Mouse (Mus musculus): ENCODE results near the gene Cyct. TPM values are rescaled to one million over a fixed set of nuclear protein-coding genes. Genes with fewer than 3 reads are reported as not detected.
A peak's percentile ranks its signal among the peaks of the same experiment; 100 is the strongest.

Cyct gene
- polyA plus RNA-seq, 2 experiments, result not detected

- Histone ChIP-seq H3K36me3 (replicated peaks; ENCODE audit: control insufficient read depth, insufficient read depth, low read depth) (peaks cover 2% of the 10 kb centered on the region; the same call in 1 of the 2 replicates), H3K9ac (replicated peaks) (no peak overlapping the region), H3K27ac (no peak overlapping the region), H3K27me3 (ENCODE audit: control insufficient read depth, insufficient read depth, low read length) (no peaks in the 10 kb centered on the region), H3K9me3 (ENCODE audit: control insufficient read depth, low read length) (no peaks in the 10 kb centered on the region), H3K4me3 (ENCODE audit: insufficient read depth in 1 of 2, low read depth in 2 of 2, low read length in 2 of 2) (no peak overlapping the region), H3K4me2 (ENCODE audit: low read depth) (no peak overlapping the region), H3K4me1 (replicated peaks; ENCODE audit: control insufficient read depth in 2 of 2, insufficient read depth in 2 of 2, low read length in 1 of 2) (peaks cover 12 to 15% of the 10 kb centered on the region in 2 experiments)
- WGBS (ENCODE audit: insufficient replicate concordance), result 12% methylated on average over 9 of the region's 9 CpGs
- ATAC-seq (ENCODE audit: insufficient read depth) (no peak), DNase-seq (ENCODE audit: low read depth in 3 of 3, low spot score in 3 of 3) (peak; percentile 55 to 62 (median 57))
- TF ChIP-seq EP300 (IDR thresholded peaks at IDR 0.05; ENCODE audit: low read depth) (no peak), CTCF (IDR thresholded peaks at IDR 0.05; ENCODE audit: low read depth) (peak; percentile 76)
Measured at GRCm38 (mm10) chr2:76367188-76367922, 7.1 kb upstream of the Cyct start.

- Histone ChIP-seq H3K27me3 (ENCODE audit: control insufficient read depth, insufficient read depth, low read length) (no peaks in the 10 kb centered on the region), H3K9me3 (ENCODE audit: control insufficient read depth, low read length) (no peaks in the 10 kb centered on the region), H3K4me2 (ENCODE audit: low read depth) (no peak overlapping the region), H3K9ac (replicated peaks) (no peak overlapping the region), H3K4me3 (ENCODE audit: insufficient read depth in 1 of 2, low read depth in 2 of 2, low read length in 2 of 2) (no peak overlapping the region), H3K4me1 (replicated peaks; ENCODE audit: control insufficient read depth in 2 of 2, insufficient read depth in 2 of 2, low read length in 1 of 2) (peaks cover 2 to 5% of the 10 kb centered on the region in 2 experiments; a peak in 3 of 4 replicates), H3K27ac (no peak overlapping the region), H3K36me3 (replicated peaks; ENCODE audit: control insufficient read depth, insufficient read depth, low read depth) (no peaks in the 10 kb centered on the region)
- ATAC-seq (ENCODE audit: insufficient read depth) (no peak), DNase-seq (ENCODE audit: low read depth in 3 of 3, low spot score in 3 of 3) (no peak)
- 47% methylated on average over 4 of the region's 4 CpGs for WGBS (ENCODE audit: insufficient replicate concordance)
- no peak for TF ChIP-seq CTCF (IDR thresholded peaks at IDR 0.05; ENCODE audit: low read depth)
- no peak for TF ChIP-seq EP300 (IDR thresholded peaks at IDR 0.05; ENCODE audit: low read depth)
Measured at GRCm38 (mm10) chr2:76365811-76366210, 5.6 kb upstream of the Cyct start.

- no peaks in the 10 kb centered on the region for H3K4me1 ChIP-seq (replicated peaks; ENCODE audit: control insufficient read depth in 2 of 2, insufficient read depth in 2 of 2, low read length in 1 of 2)
- H3K36me3 ChIP-seq (replicated peaks; ENCODE audit: control insufficient read depth, insufficient read depth, low read depth), result no peaks in the 10 kb centered on the region
- DNase-seq (ENCODE audit: low read depth in 3 of 3, low spot score in 3 of 3) (peak in 1 of 3 experiments; percentile 12), ATAC-seq (ENCODE audit: insufficient read depth) (no peak)
- peak; percentile 57 for TF ChIP-seq CTCF (IDR thresholded peaks at IDR 0.05; ENCODE audit: low read depth)
- no peak for TF ChIP-seq EP300 (IDR thresholded peaks at IDR 0.05; ENCODE audit: low read depth)
- H3K27me3 ChIP-seq (ENCODE audit: control insufficient read depth, insufficient read depth, low read length), result no peaks in the 10 kb centered on the region
- no peak overlapping the region for H3K4me2 ChIP-seq (ENCODE audit: low read depth)
- 32% methylated on average over 2 of the region's 2 CpGs for WGBS (ENCODE audit: insufficient replicate concordance)
- H3K9ac ChIP-seq (replicated peaks), result no peak overlapping the region
- no peak overlapping the region for H3K27ac ChIP-seq
- H3K4me3 ChIP-seq (ENCODE audit: insufficient read depth in 1 of 2, low read depth in 2 of 2, low read length in 2 of 2), result no peak overlapping the region
- H3K9me3 ChIP-seq (ENCODE audit: control insufficient read depth, low read length), result no peaks in the 10 kb centered on the region
Measured at GRCm38 (mm10) chr2:76362111-76362510, 1.9 kb upstream of the Cyct start.

- Histone ChIP-seq H3K4me3 (ENCODE audit: insufficient read depth in 1 of 2, low read depth in 2 of 2, low read length in 2 of 2) (no peak overlapping the region), H3K9ac (replicated peaks) (no peak overlapping the region), H3K4me2 (ENCODE audit: low read depth) (no peak overlapping the region), H3K4me1 (replicated peaks; ENCODE audit: control insufficient read depth in 2 of 2, insufficient read depth in 2 of 2, low read length in 1 of 2) (no peaks in the 10 kb centered on the region), H3K9me3 (ENCODE audit: control insufficient read depth, low read length) (no peaks in the 10 kb centered on the region), H3K27me3 (ENCODE audit: control insufficient read depth, insufficient read depth, low read length) (no peaks in the 10 kb centered on the region), H3K36me3 (replicated peaks; ENCODE audit: control insufficient read depth, insufficient read depth, low read depth) (no peaks in the 10 kb centered on the region), H3K27ac (no peak overlapping the region)
- no peak for TF ChIP-seq EP300 (IDR thresholded peaks at IDR 0.05; ENCODE audit: low read depth)
- ATAC-seq (ENCODE audit: insufficient read depth) (no peak), DNase-seq (ENCODE audit: low read depth in 3 of 3, low spot score in 3 of 3) (no peak)
- 51% methylated on average over 6 of the region's 6 CpGs for WGBS (ENCODE audit: insufficient replicate concordance)
Measured at GRCm38 (mm10) chr2:76347839-76348238, 12.4 kb downstream of the Cyct start.

- Histone ChIP-seq H3K9ac (replicated peaks) (no peak overlapping the region), H3K36me3 (replicated peaks; ENCODE audit: control insufficient read depth, insufficient read depth, low read depth) (no peaks in the 10 kb centered on the region), H3K27ac (no peak overlapping the region), H3K27me3 (ENCODE audit: control insufficient read depth, insufficient read depth, low read length) (peaks cover 8% of the 10 kb centered on the region), H3K9me3 (ENCODE audit: control insufficient read depth, low read length) (no peaks in the 10 kb centered on the region), H3K4me3 (ENCODE audit: insufficient read depth in 1 of 2, low read depth in 2 of 2, low read length in 2 of 2) (no peak overlapping the region), H3K4me1 (replicated peaks; ENCODE audit: control insufficient read depth in 2 of 2, insufficient read depth in 2 of 2, low read length in 1 of 2) (no peaks in the 10 kb centered on the region), H3K4me2 (ENCODE audit: low read depth) (no peak overlapping the region)
- ATAC-seq (ENCODE audit: insufficient read depth) (no peak), DNase-seq (ENCODE audit: low read depth in 3 of 3, low spot score in 3 of 3) (no peak)
- WGBS (ENCODE audit: insufficient replicate concordance), result 74% methylated on average over 9 of the region's 9 CpGs
- no peak for TF ChIP-seq CTCF (IDR thresholded peaks at IDR 0.05; ENCODE audit: low read depth)
- no peak for TF ChIP-seq EP300 (IDR thresholded peaks at IDR 0.05; ENCODE audit: low read depth)
Measured at GRCm38 (mm10) chr2:76342146-76342545, 18.1 kb downstream of the Cyct start.
